Mouse (Mus musculus) liver, embryonic 14.5 days (tissue): ENCODE data around the gene Dync2li1.

ENCODE experiments used
- CTCF ChIP-seq: IDR thresholded peaks from 2 replicates; pipeline ENCODE4 v1.5.1; 2016; ENCODE audit warnings: antibody characterized with exemption, low read depth, control low read depth
- EP300 ChIP-seq: IDR thresholded peaks from 2 replicates; pipeline ENCODE4 v1.6.1; 2016; ENCODE audit warnings: antibody characterized with exemption, low read depth

DNA sequence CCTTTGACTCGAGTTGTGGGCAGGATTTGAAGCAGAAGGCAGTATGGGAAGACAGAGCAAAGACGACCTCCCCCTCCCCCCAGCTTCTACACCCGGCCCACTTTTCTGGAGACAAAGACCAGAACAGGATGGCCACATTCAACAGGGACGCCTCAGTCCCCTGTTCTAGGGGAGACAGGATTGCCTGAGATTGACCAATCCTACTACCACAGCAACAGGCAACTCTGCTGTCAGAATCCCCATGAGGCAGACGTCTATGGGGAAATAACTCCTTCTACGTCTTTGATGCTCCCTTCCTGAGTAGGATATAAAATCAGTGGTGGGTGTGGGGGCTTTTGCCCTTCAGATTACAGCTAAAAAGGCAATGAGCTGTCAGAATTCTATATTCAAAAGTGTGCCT, 58.0 kb downstream of the Dync2li1 start:
- TF ChIP-seq CTCF (no peak), EP300 (no peak)
